Mouse (Mus musculus): ENCODE measurements around the gene Wbp1l.

Gene Wbp1l

GRCm38 (mm10) chr19:46705779-46706495 lies 107.1 kb downstream of the Wbp1l start:
- DNase-seq (ENCODE audit: low read depth, low spot score), result no peak

DNA sequence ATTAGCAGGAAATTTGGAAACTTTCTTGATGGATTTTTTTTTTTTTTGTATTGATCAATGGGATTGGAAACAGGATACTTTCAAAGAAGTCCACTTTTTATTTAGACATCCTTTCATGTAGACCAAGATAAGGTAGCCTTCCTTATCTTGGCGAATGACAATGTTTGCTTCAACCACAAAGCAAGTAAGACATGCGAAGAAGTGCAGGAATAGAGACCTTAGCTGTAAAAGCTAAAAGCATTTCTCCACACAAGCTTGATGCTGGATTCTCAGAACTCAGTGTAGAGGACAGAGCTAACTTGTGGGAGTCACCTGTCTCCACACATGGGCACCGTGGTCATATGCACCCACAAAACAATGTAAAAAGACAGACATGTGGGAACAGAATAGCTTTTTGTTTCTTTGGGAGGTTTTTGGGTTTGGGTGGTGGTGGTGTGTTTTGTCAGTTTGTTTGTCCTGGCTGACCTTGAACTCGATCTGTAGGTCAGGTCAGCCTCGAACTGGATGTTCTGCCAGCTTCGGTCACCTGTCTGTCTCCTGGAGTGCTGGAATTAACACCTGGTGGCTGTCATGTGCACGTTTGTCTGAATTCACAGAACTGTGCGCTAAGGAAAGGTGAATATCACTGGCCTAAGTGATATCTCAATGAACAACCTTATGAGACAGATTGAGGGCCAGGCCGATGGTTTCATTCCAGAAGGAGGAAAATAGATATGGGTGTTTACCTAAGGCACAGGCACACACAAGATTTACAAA lies 107.8 kb downstream of the Wbp1l start:
- DNase-seq (ENCODE audit: low read depth, low spot score), result no peak
